8 mouse cellular contexts compared by ENCODE assay signal in the genomic region with DNA sequence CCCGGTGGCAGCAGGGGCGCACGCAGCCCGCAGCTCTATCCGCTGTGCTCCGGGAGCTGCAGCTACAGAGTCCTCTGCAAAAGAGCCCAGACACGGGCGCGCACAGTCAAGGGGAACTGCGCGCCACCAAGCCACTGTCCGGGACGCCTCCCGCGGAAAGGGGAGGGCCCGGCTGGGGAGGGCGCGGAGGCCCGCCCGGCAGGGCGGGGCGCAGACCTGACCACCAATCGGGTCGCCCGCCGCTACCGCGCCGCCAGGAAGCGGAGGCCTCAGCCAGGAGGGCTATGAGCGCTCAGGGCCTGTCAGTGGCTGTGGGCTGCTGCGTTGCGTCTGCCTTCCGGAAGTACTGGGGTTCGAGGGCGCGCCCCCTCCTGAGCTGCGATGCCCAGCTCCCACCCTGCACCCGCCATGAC. TPM values are rescaled to one million over a fixed set of nuclear protein-coding genes. Genes with fewer than 3 reads are reported as not detected.
DNase-seq lines count a peak whose midpoint lies in the region.
"Not testable (repeated sequence)": the region's sequence is repeated elsewhere in the genome, so short reads cannot be mapped to it uniquely, and the experiment has no call there.

TSS of gene 9030624G23Rik (minus strand) at position 139 of the 413 bp plus-strand sequence.

- not testable (repeated sequence) for H3K27me3 ChIP-seq in limb, embryonic 10.5 days (ENCODE audit: low read depth, poor library complexity, severe bottlenecking); midbrain, embryonic 10.5 days (ENCODE audit: low read depth, poor library complexity, severe bottlenecking)

- H3K9me3 ChIP-seq in limb, embryonic 10.5 days (replicated peaks); midbrain, embryonic 10.5 days (replicated peaks): not testable (repeated sequence)

- H3K27ac ChIP-seq in brown adipose tissue, adult 24 weeks (replicated peaks; ENCODE audit: low read depth, low read length): not testable (repeated sequence)
- H3K27ac ChIP-seq in limb, embryonic 10.5 days: peak within 1 kb of the TSS; percentile 75
- peak within 1 kb of the TSS; percentile 63; the same call in 1 of the 2 replicates for H3K27ac ChIP-seq in midbrain, embryonic 10.5 days (replicated peaks)

- H3K4me1 ChIP-seq in brown adipose tissue, adult 24 weeks (ENCODE audit: control insufficient read depth, insufficient read depth, insufficient read length, low read length); limb, embryonic 10.5 days; midbrain, embryonic 10.5 days: not testable (repeated sequence)

- peak; percentile 19 to 29 for DNase-seq in frontal cortex, postnatal 14 days (ENCODE audit: low spot score in 2 of 2)
- peak; percentile 71 to 74 for DNase-seq in heart, postnatal 14 days
- peak; percentile 71 for DNase-seq in kidney, postnatal 10 days
- DNase-seq in limb, embryonic 10.5 days (ENCODE audit: low spot score): peak; percentile 57
- DNase-seq in midbrain, embryonic 10.5 days (ENCODE audit: low spot score): peak; percentile 47
- DNase-seq in right cerebral cortex, postnatal 25 days: peak; percentile 57
- peak; percentile 51 to 67 for DNase-seq in urinary bladder, postnatal 36 days (ENCODE audit: low spot score in 2 of 2)

- H3K4me3 ChIP-seq in brown adipose tissue, adult 24 weeks (ENCODE audit: insufficient read depth, low read depth, low read length): peak within 1 kb of the TSS; percentile 18; the same call in 1 of the 2 replicates
- H3K4me3 ChIP-seq in limb, embryonic 10.5 days: peak within 1 kb of the TSS; percentile 54
- peak within 1 kb of the TSS; percentile 53 for H3K4me3 ChIP-seq in midbrain, embryonic 10.5 days

- not testable (repeated sequence) for H3K36me3 ChIP-seq in limb, embryonic 10.5 days; midbrain, embryonic 10.5 days

- WGBS in limb, embryonic 10.5 days: 1% methylated on average over 37 of the region's 39 CpGs
- 1% methylated on average over 38 of the region's 39 CpGs for WGBS in midbrain, embryonic 10.5 days

- intact Hi-C loops in heart, postnatal 14 days (cut with DNase I): not testable (repeated sequence)

RNA-seq across cellular contexts. Expression of gene 9030624G23Rik, which starts in this region (rescaled TPM):
- not detected in 2 replicates for polyA plus RNA-seq in brown adipose tissue, adult 24 weeks (2012; ENCODE audit: insufficient read depth, insufficient read length, missing spikeins)
- 1 to 10 TPM in 1 of 2 experiments, under 1 TPM in 1; 0.93 to 1.2 TPM for total RNA-seq in heart, postnatal 14 days (2021)
- 3.8 and 4.7 TPM in 2 replicates for polyA plus RNA-seq in limb, embryonic 10.5 days (2016; fragmentation: Nextera tagmentation; extraction: Ambion mirVana)
- polyA plus RNA-seq in midbrain, embryonic 10.5 days (2016; fragmentation: Nextera tagmentation; extraction: Ambion mirVana): 2.2 and 2.3 TPM in 2 replicates
